Mouse (Mus musculus) MEL (cell line): Measurements from ENCODE around the gene Mtfmt. TPM values are rescaled to one million over a fixed set of nuclear protein-coding genes. Genes with fewer than 3 reads are reported as not detected.

ENCODE experiments used
- DNase-seq: peaks from one replicate; pipeline ENCODE4 v3.0.0; 2011; ENCODE audit warnings: low read depth, low spot score
- H3K27ac ChIP-seq: 2 replicates; pipeline ENCODE4 v1.5.1; 2012; ENCODE audit warnings: low read depth, mild to moderate bottlenecking, control low read depth, low read length, moderate library complexity; ENCODE audit not compliant: control insufficient read depth
- H3K27me3 ChIP-seq, 2 experiments: fragments of 150-350 bp in 1 of 2; sonication (generic) in 1 of 2; 2 replicates each; pipeline ENCODE4 v1.6.1; 2012; ENCODE audit warnings: low read length in 2 of 2, mild to moderate bottlenecking in 2 of 2, improper control_type of control experiment in 1 of 2, moderate library complexity in 1 of 2; ENCODE audit not compliant: insufficient read depth in 2 of 2, control insufficient read depth in 1 of 2
- H3K36me3 ChIP-seq, 2 experiments: 2 replicates each; pipeline ENCODE4 v1.6.1; 2012 to 2014; ENCODE audit warnings: low read length in 2 of 2, improper control_type of control experiment in 1 of 2, inconsistent platforms in 1 of 2, mild to moderate bottlenecking in 1 of 2; ENCODE audit not compliant: insufficient read depth in 2 of 2, control insufficient read depth in 1 of 2
- H3K4me1 ChIP-seq, 2 experiments: fragments of 150-350 bp in 1 of 2; sonication (generic) in 1 of 2; 2 replicates each; pipeline ENCODE4 v1.6.1; 2012; ENCODE audit warnings: low read length in 2 of 2, improper control_type of control experiment in 1 of 2, mild to moderate bottlenecking in 1 of 2; ENCODE audit not compliant: insufficient read depth in 2 of 2, control insufficient read depth in 1 of 2
- H3K4me3 ChIP-seq, 2 experiments: fragments of 150-350 bp in 1 of 2; sonication (generic) in 1 of 2; 2 replicates each; pipeline ENCODE4 v1.5.1; 2012; ENCODE audit warnings: low read depth in 2 of 2, low read length in 2 of 2, mild to moderate bottlenecking in 2 of 2, moderate library complexity in 2 of 2, control low read depth in 1 of 2, improper control_type of control experiment in 1 of 2; ENCODE audit not compliant: control insufficient read depth in 1 of 2, insufficient read depth in 1 of 2
- H3K79me2 ChIP-seq: 2 replicates; pipeline ENCODE4 v1.6.1; 2012; ENCODE audit warnings: mild to moderate bottlenecking, low read length, moderate library complexity; ENCODE audit not compliant: control insufficient read depth, poor library complexity, insufficient read depth
- H3K9ac ChIP-seq: 2 replicates; pipeline ENCODE4 v1.6.1; 2012; ENCODE audit warnings: low read depth, mild to moderate bottlenecking, control low read depth, low read length, moderate library complexity; ENCODE audit not compliant: control insufficient read depth, poor library complexity, severe bottlenecking
- H3K9me3 ChIP-seq: fragments of 150-350 bp; sonication (generic); replicated peaks from 2 replicates; pipeline ENCODE4 v1.6.1; 2012; ENCODE audit warnings: mild to moderate bottlenecking, low read length, improper control_type of control experiment, moderate library complexity; ENCODE audit not compliant: insufficient read depth
- BHLHE40 ChIP-seq: IDR thresholded peaks from 2 replicates; pipeline ENCODE4 v1.6.1; 2012; ENCODE audit warnings: low read depth, mild to moderate bottlenecking, inconsistent platforms, low read length, improper control_type of control experiment, borderline replicate concordance
- CHD1 ChIP-seq: IDR thresholded peaks from 2 replicates; pipeline ENCODE4 v1.6.1; 2012; ENCODE audit warnings: low read depth, mild to moderate bottlenecking, inconsistent platforms, low read length, improper control_type of control experiment
- CTCF ChIP-seq, 3 experiments: IDR thresholded peaks in 2 of 3; conservative IDR thresholded peaks in 1 of 3; 2 replicates each; pipeline ENCODE4 v1.5.1; 2011 to 2012; ENCODE audit warnings: low read length in 3 of 3, low read depth in 2 of 3, mild to moderate bottlenecking in 2 of 3, improper control_type of control experiment in 1 of 3, inconsistent platforms in 1 of 3, mixed read lengths in 1 of 3, moderate library complexity in 1 of 3; ENCODE audit not compliant: control insufficient read depth in 1 of 3, insufficient read depth in 1 of 3, poor library complexity in 1 of 3, severe bottlenecking in 1 of 3
- ELF1 ChIP-seq: IDR thresholded peaks from 2 replicates; pipeline ENCODE4 v1.6.1; 2014; ENCODE audit warnings: low read depth, mild to moderate bottlenecking, inconsistent platforms, low read length, improper control_type of control experiment, moderate library complexity
- ETS1 ChIP-seq: IDR thresholded peaks from 2 replicates; pipeline ENCODE4 v1.6.1; 2012; ENCODE audit warnings: low read depth, mild to moderate bottlenecking, inconsistent platforms, low read length, improper control_type of control experiment, moderate library complexity
- GABPA ChIP-seq: IDR thresholded peaks from 2 replicates; pipeline ENCODE4 v1.6.1; 2012; ENCODE audit warnings: low read depth, mild to moderate bottlenecking, inconsistent platforms, low read length, improper control_type of control experiment, moderate library complexity
- GATA1 ChIP-seq: IDR thresholded peaks from 2 replicates; pipeline ENCODE4 v1.6.1; 2011; ENCODE audit warnings: low read depth, low read length, improper control_type of control experiment
- HCFC1 ChIP-seq: IDR thresholded peaks from 2 replicates; pipeline ENCODE4 v1.6.1; 2012; ENCODE audit warnings: low read depth, mild to moderate bottlenecking, inconsistent platforms, low read length, improper control_type of control experiment, moderate library complexity
- MAZ ChIP-seq: IDR thresholded peaks from 2 replicates; pipeline ENCODE4 v1.6.1; 2012; ENCODE audit warnings: low read depth, mild to moderate bottlenecking, inconsistent platforms, low read length, improper control_type of control experiment
- MYB ChIP-seq: IDR thresholded peaks from 2 replicates; pipeline ENCODE4 v1.6.1; 2011; ENCODE audit warnings: mild to moderate bottlenecking, low read depth, low read length, improper control_type of control experiment
- MYC ChIP-seq: IDR thresholded peaks from 2 replicates; pipeline ENCODE4 v1.6.1; 2011; ENCODE audit warnings: low read depth, mild to moderate bottlenecking, low read length, improper control_type of control experiment, moderate library complexity
- NELFE ChIP-seq: IDR thresholded peaks from 2 replicates; pipeline ENCODE4 v1.6.1; 2011; ENCODE audit warnings: low read depth, low read length, improper control_type of control experiment
- NRF1 ChIP-seq: IDR thresholded peaks from 2 replicates; pipeline ENCODE4 v1.6.1; 2014; ENCODE audit warnings: low read depth, mild to moderate bottlenecking, inconsistent platforms, low read length, improper control_type of control experiment, moderate library complexity; ENCODE audit not compliant: poor library complexity, insufficient read depth, severe bottlenecking
- POLR2A ChIP-seq, 2 experiments: IDR thresholded peaks; 2 replicates each; pipeline ENCODE4 v1.6.1; 2011 to 2012; ENCODE audit warnings: low read length in 2 of 2, mild to moderate bottlenecking in 2 of 2, control low read depth in 1 of 2, improper control_type of control experiment in 1 of 2, low read depth in 1 of 2, moderate library complexity in 1 of 2; ENCODE audit not compliant: control insufficient read depth in 1 of 2, insufficient read depth in 1 of 2, poor library complexity in 1 of 2
- POLR2AphosphoS5 ChIP-seq: IDR thresholded peaks from 2 replicates; pipeline ENCODE4 v1.6.1; 2012; ENCODE audit warnings: low read depth, borderline replicate concordance, mild to moderate bottlenecking, inconsistent platforms, low read length, moderate library complexity, mixed read lengths
- RCOR1 ChIP-seq: IDR thresholded peaks from 2 replicates; pipeline ENCODE4 v1.6.1; 2012; ENCODE audit warnings: low read depth, mild to moderate bottlenecking, inconsistent platforms, low read length, improper control_type of control experiment
- SIN3A ChIP-seq: IDR thresholded peaks from 2 replicates; pipeline ENCODE4 v1.6.1; 2012; ENCODE audit warnings: low read length, improper control_type of control experiment, inconsistent platforms
- TCF12 ChIP-seq: IDR thresholded peaks from 2 replicates; pipeline ENCODE4 v1.6.1; 2014; ENCODE audit warnings: low read depth, mild to moderate bottlenecking, inconsistent platforms, low read length, improper control_type of control experiment, moderate library complexity
- UBTF ChIP-seq: IDR thresholded peaks from 2 replicates; pipeline ENCODE4 v1.6.1; 2012; ENCODE audit warnings: low read depth, mild to moderate bottlenecking, inconsistent platforms, low read length, improper control_type of control experiment, moderate library complexity, borderline replicate concordance; ENCODE audit not compliant: insufficient read depth
- USF2 ChIP-seq, 2 experiments: IDR thresholded peaks; 2 replicates each; pipeline ENCODE4 v1.6.1; 2011 to 2012; ENCODE audit warnings: improper control_type of control experiment in 2 of 2, low read length in 2 of 2, borderline replicate concordance in 1 of 2, inconsistent platforms in 1 of 2, low read depth in 1 of 2, mild to moderate bottlenecking in 1 of 2; ENCODE audit not compliant: insufficient read depth in 1 of 2
- ZC3H11A ChIP-seq: IDR thresholded peaks from 2 replicates; pipeline ENCODE4 v1.6.1; 2012; ENCODE audit warnings: low read depth, mild to moderate bottlenecking, inconsistent platforms, low read length, improper control_type of control experiment
- ZKSCAN1 ChIP-seq: IDR thresholded peaks from 2 replicates; pipeline ENCODE4 v1.6.1; 2012; ENCODE audit warnings: low read depth, mild to moderate bottlenecking, inconsistent platforms, low read length, improper control_type of control experiment, moderate library complexity
- ZMIZ1 ChIP-seq: IDR thresholded peaks from 2 replicates; pipeline ENCODE4 v1.6.1; 2012; ENCODE audit warnings: low read depth, mild to moderate bottlenecking, inconsistent platforms, low read length, improper control_type of control experiment, moderate library complexity
- polyA plus RNA-seq, 2 experiments: library from polyadenylated mRNA; stranded (reverse) in 1 of 2; unstranded in 1 of 2; fragments of >175 nt in 1 of 2; fragments of >200 nt in 1 of 2; gene quantifications; 2 replicates each; pipeline versions ENCODE4 v1.2.1 to v1.2.4; 2012; ENCODE audit warnings: low replicate concordance in 2 of 2, low read depth in 1 of 2; ENCODE audit not compliant: insufficient read length in 2 of 2, insufficient read depth in 1 of 2, missing spikeins in 1 of 2
- total RNA-seq: library from RNA; depleted of rRNA; stranded (reverse); fragments of 300-350 nt; gene quantifications from 2 replicates; pipeline ENCODE4 v1.2.3, GENCODE M21; 2012

Gene Mtfmt
- total and polyA plus RNA-seq, 3 experiments: 10.6 to 14.2 TPM; not detected in 1

DNA sequence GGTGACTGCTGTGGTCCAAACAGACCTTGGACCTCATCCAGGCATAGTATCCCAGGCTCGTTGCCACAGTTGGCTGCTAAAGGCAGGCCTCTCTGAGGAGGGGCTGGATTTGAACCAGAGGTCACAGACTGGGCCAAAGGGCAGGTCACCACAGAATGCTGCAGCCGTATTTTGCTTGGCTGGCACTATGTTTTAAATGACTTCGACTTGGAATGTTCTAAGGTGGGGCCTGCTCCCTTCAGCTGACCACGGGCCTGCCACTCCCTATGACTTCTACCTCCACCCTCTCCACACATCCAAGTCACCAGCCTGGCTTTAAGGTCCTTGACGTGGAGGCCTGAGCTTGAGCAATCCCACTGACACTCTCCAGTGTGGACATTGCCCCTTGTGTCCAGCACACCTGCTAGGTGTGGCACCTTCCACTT is 26.7 kb upstream of the Mtfmt start:
- no peak for DNase-seq
- peaks cover 0 to 3% of the 10 kb centered on the region in 2 experiments; a peak in 1 of 4 replicates for H3K4me1 ChIP-seq
- peaks cover 0 to 2% of the 10 kb centered on the region in 2 experiments; a peak in 1 of 4 replicates for H3K36me3 ChIP-seq
- no peak overlapping the region for H3K4me3 ChIP-seq
- H3K9me3 ChIP-seq: no peaks in the 10 kb centered on the region
- H3K79me2 ChIP-seq: no peaks in the 10 kb centered on the region
- H3K27ac ChIP-seq: no peak overlapping the region
- TF ChIP-seq ZC3H11A (no peak), BHLHE40 (no peak), RCOR1 (no peak), POLR2AphosphoS5 (no peak), GABPA (no peak), HCFC1 (no peak), SIN3A (no peak), MYC (no peak), ZMIZ1 (no peak), CTCF (IDR thresholded peaks at IDR 0.05 in 2 of 3, conservative IDR thresholded peaks at IDR 0.05 in 1 of 3; ENCODE audit: control insufficient read depth in 1 of 3, insufficient read depth in 1 of 3, low read depth in 2 of 3, low read length in 3 of 3, poor library complexity in 1 of 3, severe bottlenecking in 1 of 3) (no peak), NRF1 (no peak), TCF12 (no peak), GATA1 (no peak), ZKSCAN1 (no peak), MYB (no peak), MAZ (no peak), USF2 (IDR thresholded peaks at IDR 0.05; ENCODE audit: borderline replicate concordance in 1 of 2, insufficient read depth in 1 of 2, low read depth in 1 of 2, low read length in 2 of 2) (no peak), CHD1 (no peak), UBTF (no peak)
- no peak overlapping the region for H3K9ac ChIP-seq
- H3K27me3 ChIP-seq: peaks cover 2 to 4% of the 10 kb centered on the region in 2 experiments

DNA sequence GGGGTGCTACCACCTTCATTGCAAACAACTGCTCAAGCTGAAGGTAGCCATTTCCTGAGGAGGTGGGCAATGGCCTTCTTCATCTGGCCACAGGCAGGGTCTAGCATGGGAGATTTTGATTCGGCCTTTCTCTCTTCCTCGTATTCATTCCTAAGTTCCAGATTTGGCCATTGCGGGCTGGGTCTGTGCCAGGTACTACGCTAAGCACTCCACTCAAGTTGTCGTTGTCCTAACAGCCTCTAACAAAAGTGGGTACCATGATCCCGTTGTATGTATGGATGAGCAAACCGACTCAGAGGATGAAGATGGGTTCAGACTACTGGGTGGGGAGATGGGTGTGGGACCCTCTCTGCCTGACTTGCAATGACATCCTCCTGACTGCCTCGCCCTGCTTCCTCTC is 25.2 kb upstream of the Mtfmt start:
- no peaks in the 10 kb centered on the region for H3K4me1 ChIP-seq
- DNase-seq: no peak
- H3K9me3 ChIP-seq: no peaks in the 10 kb centered on the region
- no peak for TF ChIP-seq NELFE
- no peak for TF ChIP-seq ELF1
- no peak for TF ChIP-seq POLR2A (IDR thresholded peaks at IDR 0.05; ENCODE audit: control insufficient read depth in 1 of 2, insufficient read depth in 1 of 2, low read depth in 1 of 2, low read length in 2 of 2, poor library complexity in 1 of 2)
- TF ChIP-seq ZKSCAN1: no peak
- TF ChIP-seq MYB: no peak
- no peak for TF ChIP-seq ETS1
- no peak for TF ChIP-seq MAZ
- no peak for TF ChIP-seq GABPA
- no peak overlapping the region for H3K4me3 ChIP-seq
- H3K27ac ChIP-seq: no peak overlapping the region
- H3K79me2 ChIP-seq: no peaks in the 10 kb centered on the region
- H3K36me3 ChIP-seq: no peaks in the 10 kb centered on the region
- H3K9ac ChIP-seq: no peak overlapping the region
- peaks cover 2 to 6% of the 10 kb centered on the region in 2 experiments for H3K27me3 ChIP-seq
